Mouse (Mus musculus) thymus, adult 2 months (tissue): ENCODE data around the gene Bnipl.

Experiments
- CTCF ChIP-seq: fragments of 200-500 bp; IDR thresholded peaks from 2 replicates; pipeline ENCODE4 v1.5.1; 2012; ENCODE audit warnings: mild to moderate bottlenecking, control low read depth, low read length, moderate library complexity, borderline replicate concordance; ENCODE audit not compliant: control insufficient read depth, poor library complexity, insufficient read depth; ENCODE audit errors: extremely low read depth
- POLR2A ChIP-seq: fragments of 200-500 bp; IDR thresholded peaks from 2 replicates; pipeline ENCODE4 v1.6.1; 2012; ENCODE audit warnings: mild to moderate bottlenecking, low read length, control low read depth, moderate library complexity; ENCODE audit not compliant: control insufficient read depth, poor library complexity, insufficient read depth; ENCODE audit errors: extremely low read depth

GRCm38 (mm10) chr3:95241498-95241897 is 9.5 kb downstream of the Bnipl start, which contains the start of gene Gm128:
- TF ChIP-seq CTCF (no peak), POLR2A (no peak)
